Mouse (Mus musculus) embryonic facial prominence, embryonic 10.5 days (tissue): ENCODE results near the gene Gm45785. TPM values are rescaled to one million over a fixed set of nuclear protein-coding genes. Genes with fewer than 3 reads are reported as not detected.

Experiments used
- DNase-seq: peaks from one replicate; pipeline ENCODE4 v3.0.0-alpha.2; 2017; ENCODE audit warnings: low spot score
- H3K27ac ChIP-seq: fragments of 300-500 bp; sonication (generic); replicated peaks from 2 replicates; pipeline ENCODE4 v1.5.1; 2016; ENCODE audit warnings: mild to moderate bottlenecking
- H3K27me3 ChIP-seq: fragments of 300-500 bp; sonication (generic); replicated peaks from 2 replicates; pipeline ENCODE4 v1.6.1; 2016; ENCODE audit warnings: low read depth, mild to moderate bottlenecking; ENCODE audit not compliant: poor library complexity, severe bottlenecking
- H3K36me3 ChIP-seq: fragments of 300-500 bp; sonication (generic); replicated peaks from 2 replicates; pipeline ENCODE4 v1.6.1; 2016; ENCODE audit warnings: mild to moderate bottlenecking, moderate library complexity
- H3K4me1 ChIP-seq: fragments of 300-500 bp; sonication (generic); 2 replicates; pipeline ENCODE4 v1.6.1; 2016
- H3K4me3 ChIP-seq: fragments of 300-500 bp; sonication (generic); 2 replicates; pipeline ENCODE4 v1.5.1; 2016; ENCODE audit warnings: mild to moderate bottlenecking, moderate library complexity
- H3K9me3 ChIP-seq: fragments of 300-500 bp; sonication (generic); 2 replicates; pipeline ENCODE4 v1.6.1; 2016; ENCODE audit warnings: mild to moderate bottlenecking
- WGBS: fragments of 180-500 bp; shearing (Covaris S2); methylation state at CpG from one replicate; pipeline ENCODE4 v1.1.7; 2016; 5-methylcytosine and 5-hydroxymethylcytosine counted together
- polyA plus RNA-seq: library from polyadenylated mRNA; unstranded; fragments of >200 nt; fragmentation: Nextera tagmentation; extraction: Ambion mirVana; gene quantifications from 2 replicates; pipeline ENCODE4 v1.2.1, GENCODE M21; 2016

Gene Gm45785
- polyA plus RNA-seq, 1 experiment from 2014 or later, result 0.22 TPM

DNA sequence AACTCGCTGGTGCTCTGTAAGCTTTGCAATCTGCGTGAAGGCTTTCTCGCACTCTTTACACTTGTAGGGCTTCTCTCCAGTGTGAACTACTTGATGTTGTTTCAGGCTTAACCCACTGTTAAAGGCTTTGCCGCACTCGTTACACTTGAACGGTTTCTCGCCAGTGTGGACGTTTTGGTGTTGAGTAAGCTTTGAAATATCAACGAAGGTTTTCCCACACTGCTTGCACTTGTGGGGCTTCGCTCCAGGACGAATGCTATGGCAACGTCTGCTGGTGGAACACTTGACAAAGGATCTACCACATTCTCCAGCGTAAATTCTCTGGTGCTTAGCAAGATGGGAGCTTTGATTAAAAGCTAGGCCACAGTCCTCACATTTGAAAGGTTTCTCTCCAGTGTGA lies 44.4 kb downstream of the Gm45785 start:
- no peak overlapping the region for H3K4me3 ChIP-seq
- no peak for DNase-seq
- no peaks in the 10 kb centered on the region for H3K9me3 ChIP-seq
- 93% methylated on average over 13 of the region's 13 CpGs for WGBS
- no peak overlapping the region for H3K27ac ChIP-seq
- no peaks in the 10 kb centered on the region for H3K4me1 ChIP-seq
- no peaks in the 10 kb centered on the region for H3K27me3 ChIP-seq
- peaks cover 30% of the 10 kb centered on the region for H3K36me3 ChIP-seq

DNA sequence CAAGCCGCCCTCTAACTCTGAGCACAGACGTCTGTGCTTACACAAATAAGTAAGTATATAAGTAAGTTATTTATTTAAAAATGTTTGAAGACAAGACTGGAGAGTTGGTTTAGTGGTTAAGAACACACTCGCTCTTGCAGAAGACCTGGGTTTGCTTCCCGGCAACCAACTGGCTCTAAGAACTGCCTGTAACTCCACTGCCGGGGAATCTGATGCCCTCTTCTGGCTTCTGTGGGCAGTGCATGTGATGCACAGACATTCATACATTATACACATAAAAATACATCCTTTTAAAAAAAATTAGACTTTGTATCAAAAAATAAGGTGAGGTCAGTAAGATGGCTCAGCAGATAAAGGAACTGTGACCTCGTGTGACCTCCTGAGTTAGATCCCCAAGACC lies 45.6 kb downstream of the Gm45785 start:
- H3K27ac ChIP-seq, result no peak overlapping the region
- WGBS, result 92% methylated on average over 6 of the region's 6 CpGs

DNA sequence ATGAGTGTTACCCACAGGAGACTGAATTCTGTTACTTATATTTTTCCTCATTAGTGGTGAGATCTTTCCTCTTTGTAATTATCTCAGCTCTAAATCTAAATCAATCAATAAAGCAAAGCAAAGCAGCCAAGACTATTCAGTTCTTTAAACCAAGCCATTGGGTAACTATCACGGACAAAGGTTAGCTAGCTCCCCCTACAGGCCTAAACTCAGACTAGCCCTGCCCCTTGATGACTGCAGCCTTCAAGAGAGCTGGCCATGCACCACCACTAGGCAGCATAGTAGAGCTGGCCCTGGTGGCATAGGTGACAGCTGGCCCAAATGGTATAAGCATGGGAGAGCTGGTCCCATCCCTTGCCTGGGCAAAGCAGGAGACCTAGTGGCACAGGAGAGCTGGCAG lies 50.4 kb downstream of the Gm45785 start:
- Histone ChIP-seq H3K36me3 (peaks cover 5% of the 10 kb centered on the region), H3K27me3 (no peaks in the 10 kb centered on the region), H3K27ac (no peak overlapping the region), H3K9me3 (no peaks in the 10 kb centered on the region), H3K4me1 (no peaks in the 10 kb centered on the region), H3K4me3 (no peak overlapping the region)
- 9% methylated on average over 1 of the region's 1 CpGs for WGBS
- DNase-seq, result peak; percentile 15

More for the DNA sequence above, 45.6 kb downstream of the Gm45785 start:
- no peaks in the 10 kb centered on the region for H3K4me1 ChIP-seq
- DNase-seq, result no peak
- H3K9me3 ChIP-seq, result no peaks in the 10 kb centered on the region
- H3K27me3 ChIP-seq, result no peaks in the 10 kb centered on the region
- peaks cover 30% of the 10 kb centered on the region for H3K36me3 ChIP-seq
- H3K4me3 ChIP-seq, result no peak overlapping the region

DNA sequence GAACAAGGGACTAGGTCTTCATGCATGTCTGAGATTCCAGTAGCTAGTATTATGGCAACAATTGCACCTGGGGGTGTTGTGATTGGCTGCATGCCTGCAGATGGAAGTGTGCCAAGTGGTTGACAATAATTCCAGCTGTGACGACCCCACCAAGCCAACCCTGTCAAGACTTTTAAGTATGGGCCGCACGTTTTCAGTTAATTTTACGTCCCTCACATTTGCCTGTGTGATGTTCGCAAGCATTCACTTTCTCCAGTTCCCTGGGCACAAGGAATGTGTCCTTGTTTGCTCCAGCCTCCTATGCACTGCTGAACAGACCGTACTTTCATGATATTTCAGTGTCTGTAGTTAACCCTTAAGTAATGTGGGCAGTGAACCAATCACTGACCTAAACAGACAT lies 53.5 kb downstream of the Gm45785 start:
- no peaks in the 10 kb centered on the region for H3K4me1 ChIP-seq
- no peak overlapping the region for H3K27ac ChIP-seq
- no peak overlapping the region for H3K4me3 ChIP-seq
- no peaks in the 10 kb centered on the region for H3K36me3 ChIP-seq
- no peaks in the 10 kb centered on the region for H3K27me3 ChIP-seq
- 86% methylated on average over 6 of the region's 6 CpGs for WGBS
- H3K9me3 ChIP-seq, result no peaks in the 10 kb centered on the region
- no peak for DNase-seq

DNA sequence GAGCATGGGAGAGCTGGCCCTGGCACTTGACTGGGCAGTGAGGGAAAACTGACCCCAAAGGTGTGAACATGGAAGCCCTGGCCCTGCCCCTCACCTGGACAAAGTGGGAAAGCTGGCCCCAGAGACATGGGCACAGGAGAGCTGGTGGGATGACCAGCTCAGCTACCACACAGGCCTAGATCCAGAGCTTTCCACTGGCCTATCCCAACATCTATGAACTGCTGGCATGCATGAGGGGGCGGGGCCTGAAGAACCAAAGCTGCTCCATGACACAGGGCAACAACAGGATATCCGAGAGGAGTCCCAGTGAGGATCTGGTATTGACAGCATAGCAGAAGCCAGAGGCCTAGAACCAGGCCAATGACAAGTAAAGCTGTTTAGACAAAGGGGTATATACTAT lies 57.9 kb downstream of the Gm45785 start:
- H3K4me3 ChIP-seq, result no peak overlapping the region
- 72% methylated on average over 2 of the region's 2 CpGs for WGBS
- H3K4me1 ChIP-seq, result no peaks in the 10 kb centered on the region
- no peak for DNase-seq
- H3K9me3 ChIP-seq, result no peaks in the 10 kb centered on the region
- no peaks in the 10 kb centered on the region for H3K27me3 ChIP-seq
- H3K27ac ChIP-seq, result no peak overlapping the region
- no peaks in the 10 kb centered on the region for H3K36me3 ChIP-seq

DNA sequence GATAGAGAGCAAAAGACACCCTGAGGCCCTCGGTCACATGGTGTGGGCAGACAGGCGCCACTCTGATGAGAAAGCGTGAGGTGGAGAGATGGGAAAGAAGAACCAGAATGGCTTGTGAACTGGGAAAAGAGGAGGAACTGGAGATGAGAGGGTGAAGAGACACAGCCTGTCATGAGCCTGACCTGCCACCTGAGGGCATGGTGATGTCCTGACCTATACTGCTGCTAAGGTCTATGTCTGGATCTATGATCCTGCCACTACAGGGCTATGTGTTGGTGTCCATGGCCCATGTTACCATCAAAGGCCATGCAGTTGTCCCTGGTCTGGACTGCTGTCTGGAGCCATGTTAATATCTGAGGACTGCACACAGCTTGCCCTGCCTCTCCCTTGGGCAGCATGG lies 58.5 kb downstream of the Gm45785 start:
- Histone ChIP-seq H3K27ac (no peak overlapping the region), H3K36me3 (no peaks in the 10 kb centered on the region), H3K4me1 (no peaks in the 10 kb centered on the region), H3K9me3 (no peaks in the 10 kb centered on the region), H3K27me3 (no peaks in the 10 kb centered on the region), H3K4me3 (no peak overlapping the region)
- DNase-seq, result no peak
- WGBS, result 76% methylated on average over 3 of the region's 3 CpGs

DNA sequence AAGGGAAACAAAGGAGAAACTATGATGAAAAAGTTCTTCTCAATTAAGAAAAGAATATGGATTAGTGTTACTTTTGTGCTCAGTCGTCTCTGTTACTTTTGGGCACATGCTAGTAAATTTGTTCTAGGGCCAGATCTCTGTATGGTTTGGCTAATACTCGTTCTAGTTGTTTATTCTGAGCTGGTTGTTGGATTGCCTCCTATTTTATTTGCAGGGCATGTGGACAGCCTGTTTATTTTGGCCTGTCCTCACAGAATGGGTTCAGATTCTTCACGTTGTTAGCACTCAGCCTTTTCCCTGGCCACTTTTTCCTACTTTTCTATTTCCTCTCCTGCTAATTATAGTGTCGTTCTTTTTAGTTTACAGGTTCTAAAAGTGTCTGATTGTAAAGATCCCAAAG lies 62.6 kb downstream of the Gm45785 start:
- no peaks in the 10 kb centered on the region for H3K27me3 ChIP-seq
- no peak overlapping the region for H3K27ac ChIP-seq
- no peak for DNase-seq
- H3K9me3 ChIP-seq, result no peaks in the 10 kb centered on the region
- H3K4me3 ChIP-seq, result no peak overlapping the region
- WGBS, result 74% methylated on average over 4 of the region's 4 CpGs
- no peaks in the 10 kb centered on the region for H3K36me3 ChIP-seq
- H3K4me1 ChIP-seq, result no peaks in the 10 kb centered on the region

DNA sequence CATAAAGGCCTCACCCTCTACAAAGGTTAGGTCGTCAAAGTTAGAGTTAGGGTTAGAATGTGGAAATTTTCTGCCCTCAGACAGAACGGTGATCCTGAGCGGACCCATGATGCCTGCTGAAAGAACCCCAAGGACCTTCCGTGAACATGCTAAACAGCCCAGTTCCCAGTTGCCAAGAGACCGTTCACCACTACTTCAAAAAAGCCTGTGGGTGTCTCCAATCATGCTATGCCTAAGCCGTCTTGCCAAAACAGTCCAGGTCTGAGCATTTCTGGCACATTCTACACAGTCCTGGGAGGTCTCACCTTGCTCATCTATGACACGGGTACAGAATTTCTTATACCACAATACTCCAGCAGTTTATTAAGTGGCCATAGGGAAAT lies 68.1 kb downstream of the Gm45785 start:
- Histone ChIP-seq H3K4me3 (no peak overlapping the region), H3K9me3 (no peaks in the 10 kb centered on the region), H3K27me3 (no peaks in the 10 kb centered on the region), H3K36me3 (no peaks in the 10 kb centered on the region), H3K4me1 (no peaks in the 10 kb centered on the region), H3K27ac (no peak overlapping the region)
- WGBS, result 89% methylated on average over 7 of the region's 7 CpGs
- DNase-seq, result no peak

DNA sequence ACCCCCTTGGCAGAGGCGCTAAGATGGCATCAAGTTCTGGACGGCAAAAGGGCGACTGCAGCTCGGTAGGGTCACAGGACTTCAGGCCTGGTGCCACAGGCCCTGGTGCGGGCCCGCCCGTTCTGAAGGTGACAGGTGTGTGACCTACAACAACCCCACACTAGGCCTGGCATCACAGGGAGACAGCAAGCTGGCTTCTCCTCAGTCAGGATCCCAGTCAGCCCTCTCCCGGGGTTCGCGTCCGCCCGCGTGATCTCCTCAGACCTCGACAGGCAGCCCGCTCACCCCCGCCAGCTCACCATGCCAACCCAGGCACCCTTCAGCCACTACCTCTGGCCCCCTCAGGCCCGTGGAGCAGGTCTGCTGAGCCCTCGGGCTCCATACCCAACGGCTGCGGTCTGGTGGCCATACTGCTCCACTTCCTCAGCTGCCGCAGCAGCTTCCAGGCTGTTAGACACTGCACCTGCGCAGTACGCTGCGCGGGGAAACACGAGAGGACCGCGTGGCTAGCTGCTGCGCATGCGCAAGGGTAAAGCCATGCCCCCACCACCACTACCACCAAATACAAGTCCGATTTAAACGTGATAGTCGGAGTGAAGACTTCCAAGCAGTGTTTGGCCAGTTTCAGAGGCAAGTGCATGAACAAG lies 68.6 kb downstream of the Gm45785 start, which contains the start of gene Syce1:
TSS of gene Syce1 (minus strand) at position 447 of the 647 bp plus-strand sequence.
- Histone ChIP-seq H3K4me3 (no peak within 1 kb of the TSS), H3K9me3 (no peaks in the 10 kb centered on the region), H3K27ac (no peak within 1 kb of the TSS), H3K27me3 (no peaks in the 10 kb centered on the region), H3K36me3 (no peaks in the 10 kb centered on the region), H3K4me1 (no peaks in the 10 kb centered on the region)
- DNase-seq, result no peak
- WGBS, result 82% methylated on average over 33 of the region's 33 CpGs

DNA sequence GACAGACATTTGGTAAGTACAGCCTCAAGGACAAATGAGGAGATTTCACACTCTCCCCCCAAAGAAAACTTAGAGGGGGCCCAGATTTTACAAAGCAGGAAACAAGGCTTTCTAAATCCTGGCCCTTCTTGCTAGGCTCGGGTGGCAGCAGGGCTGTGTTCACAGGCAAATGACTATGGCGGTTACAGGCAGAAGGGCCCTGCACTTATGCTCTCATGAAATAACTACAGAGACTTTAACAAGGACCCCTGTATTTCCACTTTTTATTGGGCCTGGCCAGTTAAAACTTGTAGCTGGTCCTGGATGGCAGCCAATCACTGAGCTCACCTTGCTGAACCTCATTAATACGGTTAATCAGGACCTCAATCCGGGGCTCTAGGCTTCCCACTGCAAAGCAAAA lies 75.6 kb downstream of the Gm45785 start:
- WGBS, result 76% methylated on average over 4 of the region's 4 CpGs
- Histone ChIP-seq H3K4me3 (no peak overlapping the region), H3K4me1 (no peaks in the 10 kb centered on the region), H3K9me3 (no peaks in the 10 kb centered on the region), H3K36me3 (no peaks in the 10 kb centered on the region), H3K27me3 (no peaks in the 10 kb centered on the region), H3K27ac (no peak overlapping the region)
- DNase-seq, result no peak

Other genes starting within 250 kb of the Gm45785 start
- gene Olfr61, start 227.4 kb downstream of the Gm45785 start, polyA plus RNA-seq, result not detected in 2 replicates
- gene Olfr53, start 209.9 kb downstream of the Gm45785 start, polyA plus RNA-seq, result not detected in 2 replicates
- gene Olfr539, start 196.4 kb downstream of the Gm45785 start, polyA plus RNA-seq, result not detected in 2 replicates
- gene Olfr45, start 174.4 kb downstream of the Gm45785 start, polyA plus RNA-seq, result not detected in 2 replicates
- gene Olfr541, start 159.1 kb downstream of the Gm45785 start, polyA plus RNA-seq, result not detected in 2 replicates
- not detected in 2 replicates for gene Cyp2e1, start 92.6 kb downstream of the Gm45785 start, polyA plus RNA-seq
- 0.10 and 0.14 TPM in 2 replicates for gene Syce1, start 68.5 kb downstream of the Gm45785 start, polyA plus RNA-seq
- gene Zfp941, start 34.2 kb downstream of the Gm45785 start, polyA plus RNA-seq, result 2.9 and 3.6 TPM in 2 replicates
- gene Urah, start 21.3 kb downstream of the Gm45785 start, polyA plus RNA-seq, result 1.8 and 1.9 TPM in 2 replicates
- gene Scgb1c1, start 10.8 kb downstream of the Gm45785 start, polyA plus RNA-seq, result not detected in 2 replicates
- not detected in 2 replicates for gene Odf3, start 8.5 kb downstream of the Gm45785 start, polyA plus RNA-seq
- gene Ric8a, start 626 bp upstream of the Gm45785 start, polyA plus RNA-seq, result 57.7 and 59.1 TPM in 2 replicates
- gene Bet1l, start 1.2 kb upstream of the Gm45785 start, polyA plus RNA-seq, result 22.4 and 23.0 TPM in 2 replicates
- gene Psmd13, start 25.6 kb upstream of the Gm45785 start, polyA plus RNA-seq, result 332 TPM in 2 replicates
- 22.6 and 24.5 TPM in 2 replicates for gene Sirt3, start 26.0 kb upstream of the Gm45785 start, polyA plus RNA-seq
- gene Cox8b, start 44.1 kb upstream of the Gm45785 start, polyA plus RNA-seq, result not detected in 2 replicates
- gene Nlrp6, start 64.6 kb upstream of the Gm45785 start, polyA plus RNA-seq, result 0.19 TPM in 1 of 2 replicates, not detected in the other
- gene Pgghg, start 85.1 kb upstream of the Gm45785 start, polyA plus RNA-seq, result 13.5 and 14.3 TPM in 2 replicates
- 2.9 and 3.8 TPM in 2 replicates for gene Ifitm5, start 94.0 kb upstream of the Gm45785 start, polyA plus RNA-seq
- gene Gm45717, start 99.6 kb upstream of the Gm45785 start, polyA plus RNA-seq, result 0.52 TPM in 1 of 2 replicates, not detected in the other
- 602 and 668 TPM in 2 replicates for gene Ifitm2, start 99.7 kb upstream of the Gm45785 start, polyA plus RNA-seq
- gene Ifitm1, start 110.9 kb upstream of the Gm45785 start, polyA plus RNA-seq, result 8.7 and 13.4 TPM in 2 replicates
- 42.6 and 44.7 TPM in 2 replicates for gene Ifitm3, start 154.4 kb upstream of the Gm45785 start, polyA plus RNA-seq
- gene Ifitm6, start 161.6 kb upstream of the Gm45785 start, polyA plus RNA-seq, result not detected in 2 replicates
- not detected in 2 replicates for gene Gm17387, start 172.8 kb upstream of the Gm45785 start, polyA plus RNA-seq
- gene B4galnt4, start 204.8 kb upstream of the Gm45785 start, polyA plus RNA-seq, result 26.5 and 27.7 TPM in 2 replicates
- gene Pkp3, start 221.9 kb upstream of the Gm45785 start, polyA plus RNA-seq, result 9.4 and 9.6 TPM in 2 replicates
- 2.2 and 2.3 TPM in 2 replicates for gene Sigirr, start 244.2 kb upstream of the Gm45785 start, polyA plus RNA-seq